Mouse (Mus musculus): ENCODE measurements around the gene Atp8b2. TPM values are rescaled to one million over a fixed set of nuclear protein-coding genes. Genes with fewer than 3 reads are reported as not detected.

The Atp8b2 gene
- polyA plus RNA-seq, 1 experiment from 2014 or later, result 6.4 TPM

DNA sequence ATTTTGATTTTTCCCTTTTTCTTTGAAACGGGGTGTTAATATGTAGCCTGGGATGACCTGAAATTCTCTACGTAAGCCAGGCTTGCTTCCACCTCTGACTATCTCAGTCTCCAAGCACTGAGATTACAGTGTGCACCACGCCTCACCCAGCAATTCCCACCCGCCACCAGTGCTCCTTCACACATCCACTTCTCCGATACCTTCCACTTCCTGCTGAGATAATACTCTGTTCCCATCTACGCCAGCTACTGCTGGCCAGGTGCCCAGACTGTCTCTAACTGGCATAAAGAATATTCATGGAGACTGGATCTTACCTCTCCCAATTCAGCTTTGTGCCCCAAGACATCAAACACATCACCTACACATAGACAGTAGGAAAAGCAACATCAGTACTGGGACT lies 14.7 kb downstream of the Atp8b2 start:
- WGBS, result 77% methylated on average over 6 of the region's 6 CpGs
- Histone ChIP-seq H3K9me3 (replicated peaks; ENCODE audit: control insufficient read depth, low read length) (no peaks in the 10 kb centered on the region), H3K27me3 (replicated peaks; ENCODE audit: control insufficient read depth, insufficient read depth, low read length) (no peaks in the 10 kb centered on the region), H3K4me1 (ENCODE audit: control insufficient read depth, insufficient read depth, low read length) (no peaks in the 10 kb centered on the region), H3K4me2 (ENCODE audit: low read length) (no peak overlapping the region), H3K9ac (ENCODE audit: low read length) (no peak overlapping the region), H3K36me3 (ENCODE audit: control insufficient read depth, insufficient read depth, low read length) (peaks cover 100% of the 10 kb centered on the region), H3K4me3 (ENCODE audit: low read depth, low read length) (no peak overlapping the region), H3K27ac (ENCODE audit: low read depth, low read length) (no peak overlapping the region)
- DNase-seq (ENCODE audit: low spot score) (peak; percentile 34), ATAC-seq (no peak)

DNA sequence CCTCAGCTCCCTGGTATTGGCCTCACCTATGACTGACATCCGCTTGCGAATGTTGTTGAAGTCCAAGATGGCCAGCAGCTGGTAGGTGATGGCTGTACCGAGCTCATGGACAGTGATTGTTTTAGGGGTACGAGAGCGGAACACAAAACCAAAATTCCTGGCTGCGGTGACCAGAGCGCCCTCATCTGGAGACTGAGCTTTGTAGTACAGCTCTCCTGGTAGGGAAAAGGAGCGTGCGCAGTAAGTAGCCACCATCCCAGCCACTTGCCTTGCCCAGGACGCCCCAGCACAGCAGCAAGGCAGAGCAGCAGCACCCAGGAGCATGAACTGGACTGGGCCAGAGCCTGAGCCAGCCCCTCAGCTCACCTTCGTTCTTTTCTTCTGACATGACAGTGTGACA lies 15.3 kb downstream of the Atp8b2 start:
- H3K9me3 ChIP-seq (replicated peaks; ENCODE audit: control insufficient read depth, low read length), result no peaks in the 10 kb centered on the region
- no peak overlapping the region for H3K4me2 ChIP-seq (ENCODE audit: low read length)
- H3K4me3 ChIP-seq (ENCODE audit: low read depth, low read length), result no peak overlapping the region
- WGBS, result 85% methylated on average over 11 of the region's 11 CpGs
- no peaks in the 10 kb centered on the region for H3K4me1 ChIP-seq (ENCODE audit: control insufficient read depth, insufficient read depth, low read length)
- H3K27me3 ChIP-seq (replicated peaks; ENCODE audit: control insufficient read depth, insufficient read depth, low read length), result no peaks in the 10 kb centered on the region
- no peak overlapping the region for H3K9ac ChIP-seq (ENCODE audit: low read length)
- H3K27ac ChIP-seq (ENCODE audit: low read depth, low read length), result no peak overlapping the region
- H3K36me3 ChIP-seq (ENCODE audit: control insufficient read depth, insufficient read depth, low read length), result peaks cover 100% of the 10 kb centered on the region
- ATAC-seq (no peak), DNase-seq (ENCODE audit: low spot score) (no peak)

DNA sequence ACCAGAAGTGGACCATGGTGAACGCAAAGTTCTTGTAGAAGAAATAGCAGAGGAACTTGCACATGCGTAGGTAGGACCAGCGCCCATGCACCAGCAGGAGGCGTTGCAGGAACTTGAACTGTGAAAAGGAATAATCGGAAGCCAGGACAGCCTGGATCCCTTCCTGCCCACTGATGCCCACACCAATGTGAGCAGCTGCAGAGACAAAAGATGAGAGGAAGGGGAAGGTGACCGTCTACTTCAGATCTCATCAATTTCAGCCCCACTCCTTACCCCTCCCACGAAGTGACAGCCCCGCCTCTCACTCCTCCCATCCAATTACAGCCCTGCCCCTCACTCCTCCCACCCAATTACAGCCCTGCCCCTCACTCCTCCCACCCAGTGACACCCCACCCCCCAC lies 18.3 kb downstream of the Atp8b2 start:
- Histone ChIP-seq H3K4me3 (ENCODE audit: low read depth, low read length) (no peak overlapping the region), H3K27ac (ENCODE audit: low read depth, low read length) (no peak overlapping the region), H3K36me3 (ENCODE audit: control insufficient read depth, insufficient read depth, low read length) (peaks cover 100% of the 10 kb centered on the region), H3K27me3 (replicated peaks; ENCODE audit: control insufficient read depth, insufficient read depth, low read length) (no peaks in the 10 kb centered on the region), H3K9me3 (replicated peaks; ENCODE audit: control insufficient read depth, low read length) (no peaks in the 10 kb centered on the region), H3K4me2 (ENCODE audit: low read length) (no peak overlapping the region), H3K9ac (ENCODE audit: low read length) (no peak overlapping the region), H3K4me1 (ENCODE audit: control insufficient read depth, insufficient read depth, low read length) (no peaks in the 10 kb centered on the region)
- WGBS, result 80% methylated on average over 8 of the region's 8 CpGs
- ATAC-seq (no peak), DNase-seq (ENCODE audit: low spot score) (no peak)

DNA sequence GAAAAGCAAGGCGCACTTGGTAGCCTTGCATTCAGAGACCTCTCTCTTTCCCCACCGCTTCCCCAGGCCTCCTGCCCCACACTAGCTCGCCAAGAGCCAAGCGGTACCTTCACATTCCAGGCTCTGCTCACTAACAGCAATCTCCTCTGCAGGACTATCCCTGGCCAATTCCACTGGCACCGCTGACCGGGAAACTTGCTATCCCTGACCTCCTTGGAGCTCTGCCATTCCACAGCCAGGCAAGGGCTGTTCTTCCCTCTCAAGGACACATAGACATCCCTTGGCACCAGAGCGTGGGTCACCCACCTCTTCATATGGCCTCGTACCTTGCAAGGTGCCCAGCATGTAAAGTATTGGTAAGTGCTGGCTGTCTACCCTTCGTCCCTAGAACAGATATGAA lies 20.4 kb downstream of the Atp8b2 start:
- Histone ChIP-seq H3K36me3 (ENCODE audit: control insufficient read depth, insufficient read depth, low read length) (peaks cover 97% of the 10 kb centered on the region), H3K27me3 (replicated peaks; ENCODE audit: control insufficient read depth, insufficient read depth, low read length) (no peaks in the 10 kb centered on the region), H3K27ac (ENCODE audit: low read depth, low read length) (no peak overlapping the region), H3K4me2 (ENCODE audit: low read length) (no peak overlapping the region), H3K4me3 (ENCODE audit: low read depth, low read length) (no peak overlapping the region), H3K9ac (ENCODE audit: low read length) (no peak overlapping the region), H3K4me1 (ENCODE audit: control insufficient read depth, insufficient read depth, low read length) (no peaks in the 10 kb centered on the region), H3K9me3 (replicated peaks; ENCODE audit: control insufficient read depth, low read length) (no peaks in the 10 kb centered on the region)
- ATAC-seq, result no peak
- WGBS, result 83% methylated on average over 9 of the region's 9 CpGs
- no peak for DNase-seq (ENCODE audit: low spot score)

DNA sequence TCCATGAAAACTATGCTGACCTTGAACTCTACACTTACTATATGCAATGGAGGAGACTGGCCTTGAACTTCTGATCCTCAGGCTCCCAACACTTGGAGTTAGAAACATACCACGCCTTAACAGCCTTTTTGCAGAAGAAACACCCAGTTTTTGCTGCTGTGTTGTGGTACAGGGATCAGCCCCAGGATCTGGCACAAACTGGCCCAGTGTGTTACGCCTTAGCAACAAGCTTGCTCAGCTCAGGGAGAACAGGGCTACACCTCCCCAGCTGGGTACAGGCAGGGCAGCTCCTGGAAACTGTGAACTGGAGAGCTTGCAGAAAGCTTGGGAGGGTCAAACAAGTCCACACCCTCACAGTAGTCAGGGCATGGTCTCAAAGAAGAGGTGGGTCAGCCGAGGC lies 26.8 kb downstream of the Atp8b2 start:
- Histone ChIP-seq H3K27ac (ENCODE audit: low read depth, low read length) (no peak overlapping the region), H3K4me1 (ENCODE audit: control insufficient read depth, insufficient read depth, low read length) (no peaks in the 10 kb centered on the region), H3K9me3 (replicated peaks; ENCODE audit: control insufficient read depth, low read length) (no peaks in the 10 kb centered on the region), H3K4me3 (ENCODE audit: low read depth, low read length) (no peak overlapping the region), H3K9ac (ENCODE audit: low read length) (no peak overlapping the region), H3K27me3 (replicated peaks; ENCODE audit: control insufficient read depth, insufficient read depth, low read length) (no peaks in the 10 kb centered on the region), H3K4me2 (ENCODE audit: low read length) (no peak overlapping the region), H3K36me3 (ENCODE audit: control insufficient read depth, insufficient read depth, low read length) (peaks cover 48% of the 10 kb centered on the region)
- DNase-seq (ENCODE audit: low spot score) (no peak), ATAC-seq (no peak)
- WGBS, result 91% methylated on average over 3 of the region's 3 CpGs

DNA sequence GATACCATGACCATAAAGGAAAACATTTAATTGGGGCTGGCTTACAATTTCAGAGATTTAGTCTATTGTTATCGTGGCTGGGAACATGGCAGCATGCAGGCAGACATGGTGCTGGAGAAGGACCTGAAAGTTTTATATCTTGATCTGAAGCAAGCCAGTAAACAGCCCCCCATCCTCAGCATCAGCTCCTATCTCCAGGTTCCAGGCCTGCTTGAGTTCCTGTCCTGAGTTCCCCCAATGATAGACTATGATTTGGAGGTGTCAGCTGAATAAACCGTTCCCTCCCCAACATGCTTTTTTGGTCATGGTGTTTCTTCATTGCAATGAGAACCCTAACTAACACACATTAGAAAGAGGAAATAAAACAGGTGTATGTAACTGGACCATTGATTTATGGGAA lies 30.4 kb downstream of the Atp8b2 start:
- Histone ChIP-seq H3K4me1 (ENCODE audit: control insufficient read depth, insufficient read depth, low read length) (no peaks in the 10 kb centered on the region), H3K9ac (ENCODE audit: low read length) (no peak overlapping the region), H3K4me3 (ENCODE audit: low read depth, low read length) (no peak overlapping the region), H3K4me2 (ENCODE audit: low read length) (no peak overlapping the region), H3K9me3 (replicated peaks; ENCODE audit: control insufficient read depth, low read length) (no peaks in the 10 kb centered on the region), H3K27me3 (replicated peaks; ENCODE audit: control insufficient read depth, insufficient read depth, low read length) (no peaks in the 10 kb centered on the region), H3K27ac (ENCODE audit: low read depth, low read length) (no peak overlapping the region), H3K36me3 (ENCODE audit: control insufficient read depth, insufficient read depth, low read length) (peaks cover 16% of the 10 kb centered on the region)
- WGBS, result 90% methylated on average over 2 of the region's 2 CpGs
- ATAC-seq (no peak), DNase-seq (ENCODE audit: low spot score) (no peak)

DNA sequence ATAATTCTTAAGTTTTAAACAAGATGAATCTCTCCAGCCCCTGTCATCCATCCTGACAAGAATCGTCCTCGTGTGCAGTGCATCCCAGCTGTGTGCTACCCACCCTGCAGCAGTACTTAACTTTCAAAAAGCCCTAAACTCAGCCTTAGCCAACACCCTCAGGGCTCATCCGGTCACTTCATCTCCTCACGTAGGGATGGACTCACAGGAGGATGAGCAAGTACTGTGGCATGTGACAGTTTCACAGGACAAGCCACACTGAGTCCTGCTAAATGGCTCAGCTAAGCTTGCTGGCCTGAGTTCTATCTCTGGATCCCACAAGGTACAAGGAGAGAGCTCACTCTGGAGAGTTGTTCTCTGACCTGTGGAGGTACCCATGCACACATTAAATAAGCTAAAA lies 34.4 kb downstream of the Atp8b2 start:
- Histone ChIP-seq H3K4me2 (ENCODE audit: low read length) (no peak overlapping the region), H3K27ac (ENCODE audit: low read depth, low read length) (no peak overlapping the region), H3K36me3 (ENCODE audit: control insufficient read depth, insufficient read depth, low read length) (no peaks in the 10 kb centered on the region), H3K4me3 (ENCODE audit: low read depth, low read length) (no peak overlapping the region), H3K4me1 (ENCODE audit: control insufficient read depth, insufficient read depth, low read length) (no peaks in the 10 kb centered on the region), H3K9ac (ENCODE audit: low read length) (no peak overlapping the region), H3K27me3 (replicated peaks; ENCODE audit: control insufficient read depth, insufficient read depth, low read length) (no peaks in the 10 kb centered on the region), H3K9me3 (replicated peaks; ENCODE audit: control insufficient read depth, low read length) (no peaks in the 10 kb centered on the region)
- 85% methylated on average over 4 of the region's 4 CpGs for WGBS
- ATAC-seq (no peak), DNase-seq (ENCODE audit: low spot score) (no peak)

DNA sequence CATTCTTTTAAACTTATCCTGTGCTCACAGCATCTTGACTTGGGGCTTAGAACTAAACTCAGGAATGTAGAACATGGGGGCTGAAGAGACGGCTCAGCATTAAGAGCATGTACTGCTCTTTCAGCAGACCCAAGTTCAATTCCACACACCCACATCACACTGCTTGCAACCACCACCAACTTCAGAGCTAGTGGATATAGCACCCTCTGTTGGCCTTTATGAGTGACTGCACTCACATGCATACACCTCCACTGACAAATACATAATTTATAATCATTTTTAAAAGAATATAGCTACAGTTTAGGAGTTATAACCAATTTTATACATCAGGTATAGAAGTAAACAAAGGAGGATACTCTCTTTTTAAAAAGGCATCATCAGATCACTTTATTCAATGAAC lies 36.9 kb downstream of the Atp8b2 start:
- Histone ChIP-seq H3K9ac (ENCODE audit: low read length) (no peak overlapping the region), H3K4me1 (ENCODE audit: control insufficient read depth, insufficient read depth, low read length) (no peaks in the 10 kb centered on the region), H3K27me3 (replicated peaks; ENCODE audit: control insufficient read depth, insufficient read depth, low read length) (no peaks in the 10 kb centered on the region), H3K36me3 (ENCODE audit: control insufficient read depth, insufficient read depth, low read length) (no peaks in the 10 kb centered on the region), H3K4me3 (ENCODE audit: low read depth, low read length) (no peak overlapping the region), H3K27ac (ENCODE audit: low read depth, low read length) (no peak overlapping the region), H3K4me2 (ENCODE audit: low read length) (no peak overlapping the region), H3K9me3 (replicated peaks; ENCODE audit: control insufficient read depth, low read length) (no peaks in the 10 kb centered on the region)
- WGBS, result 98% methylated on average over 1 of the region's 1 CpGs
- no peak for ATAC-seq
- no peak for DNase-seq (ENCODE audit: low spot score)

DNA sequence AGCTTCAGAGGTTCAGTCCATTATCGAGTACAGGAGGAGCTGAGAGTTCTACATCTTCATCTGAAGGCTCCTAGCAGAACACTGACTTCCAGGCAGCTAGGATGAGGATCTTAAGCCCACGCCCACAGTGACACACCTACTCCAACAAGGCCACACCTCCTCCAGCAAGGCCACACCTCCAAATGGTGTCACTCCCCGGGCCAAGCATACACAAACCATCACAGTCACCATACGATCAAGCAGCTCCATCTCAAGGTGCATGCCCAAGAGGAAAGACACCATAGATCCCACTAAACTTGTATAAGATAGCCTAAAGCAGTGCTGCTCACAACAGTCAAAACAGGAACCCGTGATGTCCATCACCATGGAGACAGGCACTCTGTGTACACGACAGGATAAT lies 42.6 kb downstream of the Atp8b2 start:
- Histone ChIP-seq H3K4me3 (ENCODE audit: low read depth, low read length) (no peak overlapping the region), H3K9me3 (replicated peaks; ENCODE audit: control insufficient read depth, low read length) (no peaks in the 10 kb centered on the region), H3K9ac (ENCODE audit: low read length) (no peak overlapping the region), H3K27me3 (replicated peaks; ENCODE audit: control insufficient read depth, insufficient read depth, low read length) (no peaks in the 10 kb centered on the region), H3K36me3 (ENCODE audit: control insufficient read depth, insufficient read depth, low read length) (no peaks in the 10 kb centered on the region), H3K4me2 (ENCODE audit: low read length) (no peak overlapping the region), H3K4me1 (ENCODE audit: control insufficient read depth, insufficient read depth, low read length) (no peaks in the 10 kb centered on the region), H3K27ac (ENCODE audit: low read depth, low read length) (no peak overlapping the region)
- WGBS, result 65% methylated on average over 6 of the region's 6 CpGs
- DNase-seq (ENCODE audit: low spot score) (no peak), ATAC-seq (no peak)

DNA sequence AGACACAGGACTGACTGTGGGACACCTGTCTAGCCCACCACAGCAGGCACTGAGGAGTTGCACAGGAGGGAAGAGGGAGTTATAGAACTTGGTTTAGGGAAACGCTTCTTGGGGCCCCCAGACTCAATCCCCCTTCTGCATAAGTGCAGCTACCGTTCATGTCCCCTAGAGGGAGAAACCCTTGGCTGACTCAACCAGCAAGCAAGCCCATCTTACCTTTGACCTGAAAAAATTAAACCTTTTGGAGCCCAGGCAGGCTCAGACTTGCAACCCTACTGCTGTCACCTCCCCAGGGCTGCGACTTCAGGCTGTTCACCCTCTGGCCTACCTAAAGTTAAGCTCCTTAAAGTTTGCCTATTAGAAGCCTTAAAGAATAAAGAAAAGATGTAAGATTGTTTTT lies 45.9 kb downstream of the Atp8b2 start:
- H3K4me2 ChIP-seq (ENCODE audit: low read length), result no peak overlapping the region
- no peak overlapping the region for H3K9ac ChIP-seq (ENCODE audit: low read length)
- H3K4me1 ChIP-seq (ENCODE audit: control insufficient read depth, insufficient read depth, low read length), result no peaks in the 10 kb centered on the region
- ATAC-seq, result no peak
- no peak overlapping the region for H3K27ac ChIP-seq (ENCODE audit: low read depth, low read length)
- H3K27me3 ChIP-seq (replicated peaks; ENCODE audit: control insufficient read depth, insufficient read depth, low read length), result peaks cover 9% of the 10 kb centered on the region
- no peak for DNase-seq (ENCODE audit: low spot score)
- H3K4me3 ChIP-seq (ENCODE audit: low read depth, low read length), result no peak overlapping the region
- 52% methylated on average over 3 of the region's 3 CpGs for WGBS
- no peaks in the 10 kb centered on the region for H3K36me3 ChIP-seq (ENCODE audit: control insufficient read depth, insufficient read depth, low read length)
- no peaks in the 10 kb centered on the region for H3K9me3 ChIP-seq (replicated peaks; ENCODE audit: control insufficient read depth, low read length)
